Mouse (Mus musculus): ENCODE data around the gene Rab11fip5.

Rab11fip5 gene

DNA sequence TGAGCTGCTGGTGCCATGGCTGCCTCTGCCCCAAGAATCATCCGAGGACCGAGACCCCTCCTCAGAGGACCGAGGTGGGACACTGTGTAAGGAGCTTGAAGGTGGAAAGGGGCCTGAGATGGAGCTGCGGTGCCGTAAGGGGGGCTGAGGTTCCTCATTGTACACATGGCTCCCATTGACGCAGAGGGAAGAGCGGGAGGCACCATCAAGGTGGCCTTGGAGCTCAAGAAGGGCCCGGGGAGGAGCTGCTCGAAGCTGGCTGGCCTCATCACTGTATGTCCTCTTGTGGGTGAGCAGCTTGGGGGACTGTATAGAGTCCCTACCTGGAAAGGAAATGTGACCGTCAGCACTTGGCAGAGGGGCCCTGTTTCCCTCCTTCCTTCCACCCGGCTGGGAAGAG, 26.3 kb downstream of the Rab11fip5 start:
- WGBS: 91% methylated on average over 11 of the region's 11 CpGs

DNA sequence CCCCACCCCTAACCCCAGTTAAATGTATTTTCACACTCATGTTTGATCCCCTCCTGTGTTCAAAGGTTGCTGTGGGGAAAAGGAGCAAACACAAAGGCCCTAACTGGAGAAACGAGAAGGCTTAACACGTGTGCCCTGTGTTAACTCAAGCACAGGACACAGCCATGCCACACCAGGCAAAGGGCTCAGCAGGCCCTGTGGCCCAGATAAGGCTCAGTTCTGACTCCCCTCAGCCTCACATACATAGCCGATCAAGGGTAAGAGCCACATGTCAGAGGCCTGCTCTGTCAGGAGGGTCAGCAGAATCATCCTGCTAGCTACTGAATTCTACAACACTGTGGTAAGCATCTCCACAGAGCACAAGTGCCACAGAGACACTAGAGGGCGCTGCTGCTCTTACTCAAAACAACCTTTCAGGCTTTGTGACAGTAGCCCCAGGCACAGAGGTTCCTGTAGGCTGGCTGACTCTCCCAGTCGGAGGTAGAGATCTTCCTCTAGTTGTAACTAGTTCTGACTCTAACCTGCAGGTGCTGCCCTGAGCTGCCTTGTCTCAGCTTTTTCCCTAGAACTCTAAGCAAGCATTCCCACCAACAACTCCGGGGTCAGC, 28.3 kb downstream of the Rab11fip5 start:
- WGBS: 49% methylated on average over 6 of the region's 6 CpGs

DNA sequence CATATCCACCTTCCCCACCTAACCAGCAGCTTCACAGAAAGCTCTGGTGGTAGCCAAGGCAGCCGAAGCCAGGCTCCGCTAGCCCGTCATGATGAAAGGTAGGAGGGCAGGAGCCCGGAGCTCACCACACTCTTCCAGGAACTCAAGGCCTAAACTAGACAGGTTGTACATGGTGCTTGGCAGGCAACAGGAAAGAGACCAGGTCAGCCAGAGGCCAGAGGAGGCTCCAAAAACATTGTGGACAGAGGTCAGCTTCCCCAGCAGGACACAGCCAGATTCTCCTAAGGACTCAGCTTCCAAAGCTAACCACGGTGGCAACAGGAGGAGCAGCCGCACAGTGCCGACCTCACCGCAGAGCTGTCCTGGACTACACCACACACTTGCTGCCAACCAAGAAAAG, 31.4 kb downstream of the Rab11fip5 start:
- WGBS: 87% methylated on average over 8 of the region's 8 CpGs

DNA sequence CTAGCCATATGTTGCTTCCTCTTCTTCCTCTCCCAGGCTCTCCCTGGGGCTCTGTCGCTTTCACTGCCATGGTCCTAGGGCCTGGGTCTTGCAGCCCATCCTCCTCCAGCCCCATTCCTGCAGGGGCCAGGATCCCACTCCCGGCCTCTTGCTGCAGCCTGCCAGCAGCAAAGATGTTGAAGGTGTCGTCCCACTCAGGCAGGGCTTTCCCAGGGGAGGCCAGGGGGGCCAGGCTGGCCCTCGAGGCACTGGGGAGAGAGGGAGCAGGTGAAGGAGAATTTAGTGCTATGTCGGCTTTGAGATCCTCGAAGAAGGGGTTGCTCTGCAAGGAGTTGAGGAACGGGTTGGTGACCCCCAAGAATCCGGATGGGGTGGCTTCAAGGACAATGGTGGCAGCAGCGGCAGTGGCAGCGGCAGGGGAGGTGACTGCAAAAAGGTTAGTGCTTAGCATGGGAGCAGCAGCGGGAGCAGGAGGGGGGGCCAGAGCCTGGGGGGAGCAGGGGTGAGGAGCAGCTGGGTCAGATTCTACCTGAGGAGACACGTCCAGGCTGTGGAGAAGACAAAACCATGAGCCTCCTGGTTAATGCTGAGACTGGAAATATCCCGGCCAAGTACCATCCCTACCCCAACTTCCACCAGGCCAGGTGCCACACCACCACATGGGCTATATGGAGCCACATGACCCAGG, 32.5 kb downstream of the Rab11fip5 start:
- 85% methylated on average over 13 of the region's 13 CpGs for WGBS

DNA sequence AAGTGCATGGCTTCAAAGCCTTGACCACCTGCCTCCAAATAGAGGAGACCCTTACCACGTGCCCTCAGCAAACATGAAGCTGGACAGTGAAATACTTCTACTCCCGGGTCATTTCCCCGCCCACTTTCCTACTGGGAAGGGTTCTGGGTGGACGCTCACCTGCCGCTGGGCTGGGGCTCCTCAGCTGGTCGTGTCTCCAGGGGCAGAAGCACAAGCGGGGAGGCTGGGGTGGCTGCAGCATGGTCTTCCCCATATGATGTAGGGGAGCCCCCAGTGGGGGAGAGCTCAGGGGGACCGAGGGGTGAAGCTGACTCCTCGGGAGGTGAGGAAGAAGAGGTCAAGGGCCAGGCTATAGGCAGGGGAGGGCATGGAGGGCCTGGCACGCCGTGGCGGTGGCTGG, 34.2 kb downstream of the Rab11fip5 start:
- 80% methylated on average over 12 of the region's 12 CpGs for WGBS

DNA sequence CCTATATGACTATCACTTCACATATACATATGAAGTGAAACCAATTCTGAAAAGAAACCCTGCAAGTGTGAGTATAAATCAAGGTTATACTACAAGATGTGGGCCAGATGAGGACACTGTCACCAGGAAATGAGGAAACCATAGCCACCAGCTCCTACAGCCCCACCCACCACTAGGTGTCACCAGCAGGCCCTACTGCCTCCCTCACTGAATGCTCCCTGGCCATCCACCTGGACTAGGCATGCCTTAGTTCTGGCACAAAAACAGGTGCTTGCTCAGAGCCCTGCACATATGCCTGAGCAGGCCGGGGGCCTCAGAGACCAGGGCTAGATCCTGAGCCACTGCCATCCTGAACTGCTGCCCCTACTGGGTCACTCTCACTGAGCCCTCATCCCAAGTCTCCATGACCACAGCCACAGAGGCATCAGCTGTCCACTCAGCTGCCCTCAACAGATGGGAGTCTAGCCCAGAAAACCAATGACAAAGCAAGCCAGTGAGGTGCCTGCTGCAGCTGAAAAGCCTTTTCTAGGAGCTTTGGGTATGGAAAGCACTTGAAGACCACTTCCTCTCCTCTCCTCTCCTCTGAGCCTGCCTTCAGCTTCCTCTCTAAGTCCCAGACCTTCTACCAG, 35.0 kb downstream of the Rab11fip5 start:
- WGBS: 65% methylated on average over 1 of the region's 1 CpGs

DNA sequence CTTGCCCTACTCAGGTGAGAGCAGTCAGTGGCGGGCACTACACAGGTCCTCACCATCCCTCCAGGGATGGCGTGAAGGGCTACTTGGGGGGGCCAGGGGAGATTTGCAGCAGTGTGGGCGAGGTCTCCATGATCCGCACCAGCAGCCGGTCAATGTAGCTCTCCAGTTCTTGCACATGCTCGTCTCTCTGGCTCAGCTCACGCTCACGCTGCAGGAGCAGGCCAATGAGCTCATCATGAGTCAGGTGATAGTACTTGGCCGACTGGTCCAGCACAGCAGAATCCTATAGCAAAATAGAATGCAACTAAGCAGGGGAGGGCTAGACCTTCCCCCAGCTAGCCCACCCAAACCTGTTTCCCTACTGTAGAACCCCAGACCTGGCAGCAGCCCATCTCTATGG, 37.5 kb downstream of the Rab11fip5 start:
- WGBS: 64% methylated on average over 9 of the region's 9 CpGs

DNA sequence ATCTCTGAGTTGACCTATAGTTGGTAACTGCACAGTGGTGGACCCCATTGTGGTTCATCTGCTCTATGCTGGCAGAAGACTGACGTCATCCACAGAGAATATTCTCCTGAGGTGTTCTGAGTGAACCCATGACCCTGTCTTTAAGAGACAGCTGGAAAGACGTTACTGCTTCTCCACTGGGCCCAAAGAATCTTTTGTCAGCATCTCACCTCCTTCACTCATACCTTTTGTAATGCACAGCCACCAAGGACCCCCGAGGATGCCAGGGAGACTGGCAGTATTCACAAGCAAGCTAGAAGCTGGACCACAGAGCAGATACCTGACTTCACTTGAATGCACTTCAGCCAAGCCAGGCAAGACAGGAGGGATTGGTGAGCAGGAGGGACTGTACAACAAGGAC, 39.1 kb downstream of the Rab11fip5 start:
- WGBS: 70% methylated on average over 3 of the region's 3 CpGs

DNA sequence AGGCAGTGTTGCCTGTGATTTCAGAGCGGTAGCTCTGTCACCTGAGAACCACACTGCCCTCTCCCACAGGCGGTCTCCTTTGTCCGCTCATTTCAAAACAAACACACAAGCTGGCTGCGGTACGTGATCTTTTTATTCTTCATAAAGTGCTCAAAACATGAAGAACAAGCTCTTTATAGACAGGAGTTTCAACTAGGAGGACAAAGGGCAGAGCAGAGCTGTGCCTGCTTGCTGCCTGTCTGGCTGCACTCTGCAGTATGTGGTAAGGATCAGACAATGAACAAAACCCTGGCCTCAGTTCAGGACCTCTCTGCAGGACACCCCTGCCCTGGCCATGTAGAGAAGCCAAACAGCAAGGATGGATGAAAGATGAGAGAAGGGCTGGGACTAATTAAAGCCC, 39.6 kb downstream of the Rab11fip5 start:
- 51% methylated on average over 5 of the region's 5 CpGs for WGBS

DNA sequence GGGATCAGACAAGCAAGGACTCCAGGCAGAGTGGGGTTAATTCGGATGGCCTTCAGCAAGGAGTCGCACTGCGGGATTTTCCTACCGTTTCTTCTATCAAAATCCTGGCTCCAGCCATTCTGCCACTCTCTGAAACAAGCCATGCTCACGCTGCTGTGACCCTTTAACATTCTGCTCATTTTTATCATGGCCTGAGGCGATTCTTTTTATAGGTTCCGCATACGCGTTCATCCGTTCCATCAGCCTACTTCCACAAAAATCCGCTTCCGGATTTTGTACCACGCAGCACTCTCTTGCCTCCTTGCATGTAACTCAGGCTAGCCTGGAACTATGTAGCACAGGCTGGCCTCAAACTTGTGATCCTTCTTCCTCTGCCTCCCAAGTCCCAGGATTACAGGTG, 40.7 kb downstream of the Rab11fip5 start:
- 1% methylated on average over 13 of the region's 13 CpGs for WGBS

DNA sequence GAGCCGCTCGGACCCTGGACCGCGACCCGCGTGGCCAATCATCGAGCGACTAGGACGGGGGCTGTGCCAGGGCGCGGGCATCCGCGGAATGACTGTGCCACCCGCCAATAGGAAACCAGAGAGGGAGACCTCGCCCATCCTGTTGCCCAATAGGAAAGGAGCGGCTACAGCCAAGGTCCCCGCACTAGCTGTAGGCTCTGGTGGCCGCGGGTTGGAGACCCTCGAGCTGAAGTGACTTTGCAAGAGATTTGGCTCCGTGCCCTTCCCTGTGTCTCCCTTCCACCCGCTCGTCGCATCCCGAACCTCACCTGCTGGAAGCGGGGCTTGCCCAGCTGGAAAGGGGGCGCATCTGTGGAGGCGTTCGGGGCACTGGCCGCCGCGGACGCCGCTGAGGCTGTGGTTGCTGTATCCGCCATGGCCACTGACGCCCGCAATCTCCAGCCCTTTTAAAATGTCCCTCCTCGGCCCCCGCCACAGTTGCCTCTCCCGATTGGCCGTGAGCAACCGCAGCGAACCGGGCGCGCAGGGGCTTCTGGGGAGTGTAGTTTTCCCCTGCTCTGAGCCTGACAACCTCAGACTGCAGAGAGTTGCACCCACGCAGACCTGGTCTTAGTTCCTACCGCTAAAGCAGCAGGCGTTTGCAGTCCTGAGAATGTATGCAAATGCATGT, 41.3 kb downstream of the Rab11fip5 start, which contains the start of gene Sfxn5:
Sfxn5 (minus strand) TSS at position 423 of the 670 bp plus-strand sequence.
- under 1% methylated on average over 49 of the region's 49 CpGs for WGBS

DNA sequence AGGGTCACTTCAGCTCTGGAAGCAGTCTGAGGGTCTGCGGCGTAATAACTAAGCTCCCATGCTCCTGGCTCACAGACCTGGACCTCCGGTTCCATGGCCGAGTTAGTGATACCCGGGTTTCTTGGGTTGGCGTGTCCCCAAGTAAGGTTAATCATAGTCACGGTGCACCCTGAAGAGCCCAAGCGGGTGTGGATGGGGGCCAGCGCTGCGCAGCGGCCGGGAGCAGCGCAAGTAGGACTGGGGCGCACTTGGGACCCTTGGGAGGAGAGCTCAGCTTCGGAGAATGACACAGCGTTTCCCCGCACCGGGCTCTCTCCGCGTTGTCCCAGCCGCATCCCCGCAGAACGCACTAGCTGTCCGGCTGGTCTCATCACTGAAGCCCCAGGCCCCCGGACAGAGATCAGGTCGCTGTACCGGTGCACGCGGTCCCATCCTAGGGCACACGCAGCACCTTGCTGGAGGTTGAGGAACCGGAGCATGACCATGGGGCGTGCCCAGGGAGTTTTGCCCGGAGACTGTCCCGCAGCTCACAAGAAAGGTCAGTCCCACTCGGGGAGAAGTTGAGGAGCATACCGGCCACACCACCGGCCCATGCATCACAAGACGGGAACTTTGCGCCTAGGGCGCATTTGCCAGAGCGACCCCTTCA, 42.0 kb downstream of the Rab11fip5 start:
- under 1% methylated on average over 41 of the region's 41 CpGs for WGBS

DNA sequence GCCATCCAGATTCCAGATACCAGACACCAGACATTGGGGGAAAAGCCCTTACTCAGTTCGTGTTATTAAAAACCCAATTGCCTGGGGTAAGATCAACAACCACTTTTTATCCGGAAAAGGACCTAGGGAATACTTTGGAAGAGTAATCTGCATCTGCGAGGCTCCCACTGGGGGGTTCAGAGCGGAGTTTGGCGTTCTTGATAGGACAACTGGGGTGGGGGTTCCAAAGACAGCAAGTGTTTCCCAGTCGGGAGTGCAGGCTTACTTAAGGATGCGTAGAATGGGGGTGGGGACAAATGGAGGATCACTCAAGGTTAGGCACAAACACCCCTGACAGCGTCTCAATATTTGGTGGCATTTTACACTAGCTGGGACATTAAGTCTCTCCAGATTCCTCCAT, 42.7 kb downstream of the Rab11fip5 start:
- 16% methylated on average over 8 of the region's 8 CpGs for WGBS

DNA sequence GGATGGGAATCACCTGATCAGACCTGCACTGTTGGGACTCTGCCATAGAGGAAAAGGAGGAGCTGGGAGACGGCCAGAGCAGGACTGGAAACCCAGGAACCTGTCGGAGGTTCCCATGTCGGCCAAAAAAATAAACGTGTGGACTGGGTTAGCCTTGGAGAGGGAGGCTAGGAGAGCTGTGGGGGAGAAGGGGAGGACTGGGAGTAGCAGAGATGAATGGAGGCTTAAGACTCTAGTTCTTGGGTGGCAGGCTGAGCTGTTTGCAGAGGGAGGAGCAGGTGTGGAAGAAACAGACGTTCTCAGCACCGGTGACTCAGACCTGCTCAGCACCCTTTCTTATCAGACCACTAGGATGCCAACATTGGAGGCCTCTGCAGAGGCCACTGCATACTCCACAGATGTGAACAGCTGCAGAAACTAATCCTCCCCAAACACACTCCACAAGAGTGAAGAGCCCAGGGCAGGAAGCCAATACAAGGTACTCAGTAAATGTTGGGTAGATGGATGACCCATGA, 43.2 kb downstream of the Rab11fip5 start:
- 16% methylated on average over 6 of the region's 6 CpGs for WGBS

DNA sequence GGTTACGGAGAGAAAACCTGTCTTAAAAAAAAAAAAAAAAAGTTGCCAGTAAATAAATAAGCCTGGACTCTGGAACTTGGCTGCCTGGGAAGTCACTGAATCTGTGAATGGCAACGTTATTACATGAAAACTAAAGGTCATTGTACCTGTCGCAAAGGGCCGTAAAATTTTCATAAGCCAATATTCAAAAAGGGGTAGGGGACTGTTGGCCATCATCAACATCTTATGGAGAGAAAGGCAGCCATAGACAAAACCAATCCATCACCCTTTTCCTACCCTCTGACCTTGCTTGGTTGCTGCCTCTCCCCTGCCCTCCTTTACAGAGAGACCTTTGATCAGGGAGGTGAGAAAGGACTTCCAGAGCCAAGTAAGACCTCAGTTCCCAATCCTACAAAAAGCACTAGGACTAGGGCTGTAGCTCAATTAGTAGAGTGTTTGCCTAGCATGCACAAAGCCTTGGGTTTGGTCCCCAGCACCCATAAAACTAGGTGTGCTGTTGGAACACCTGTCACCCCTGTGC, 44.7 kb downstream of the Rab11fip5 start:
- 91% methylated on average over 4 of the region's 4 CpGs for WGBS

DNA sequence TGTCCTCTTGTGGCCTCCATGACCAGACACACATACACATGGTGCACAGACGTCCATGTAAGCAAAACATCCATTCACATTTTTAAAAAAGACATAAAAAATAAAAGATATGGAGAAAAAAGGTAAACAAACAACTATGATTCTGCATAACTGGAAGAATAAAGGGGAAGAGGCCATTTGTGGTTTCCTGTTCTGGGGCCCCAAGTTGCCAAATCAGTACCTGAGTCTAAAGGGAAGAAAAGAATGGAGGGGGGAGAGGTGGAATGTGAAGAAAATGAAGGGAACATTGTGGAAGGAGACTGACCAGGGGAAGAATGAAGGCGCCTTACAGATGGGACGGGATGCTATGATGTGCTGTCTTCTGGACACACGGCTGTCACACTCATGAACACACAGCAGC, 47.9 kb downstream of the Rab11fip5 start:
- WGBS: 91% methylated on average over 4 of the region's 4 CpGs

DNA sequence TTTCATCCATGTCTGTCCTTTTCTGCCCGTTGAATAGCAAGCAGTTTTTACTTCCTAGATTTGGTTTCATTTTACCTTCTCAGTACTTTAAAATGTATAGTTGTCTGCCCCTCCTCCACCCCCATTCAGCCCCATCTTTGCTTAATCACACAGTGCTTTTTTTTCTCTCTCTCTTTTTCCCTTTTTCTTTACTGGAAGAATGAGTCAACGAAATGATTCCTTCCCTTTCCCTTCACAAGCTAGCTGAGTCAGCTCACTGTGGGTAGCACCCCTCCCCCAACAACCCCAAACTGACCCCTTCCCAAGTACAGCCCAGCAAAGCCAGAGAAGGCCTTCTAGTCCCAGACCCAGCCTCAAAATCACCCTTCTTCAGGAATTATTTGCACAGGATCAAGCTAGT, 49.3 kb downstream of the Rab11fip5 start:
- WGBS: 23% methylated on average over 2 of the region's 2 CpGs

DNA sequence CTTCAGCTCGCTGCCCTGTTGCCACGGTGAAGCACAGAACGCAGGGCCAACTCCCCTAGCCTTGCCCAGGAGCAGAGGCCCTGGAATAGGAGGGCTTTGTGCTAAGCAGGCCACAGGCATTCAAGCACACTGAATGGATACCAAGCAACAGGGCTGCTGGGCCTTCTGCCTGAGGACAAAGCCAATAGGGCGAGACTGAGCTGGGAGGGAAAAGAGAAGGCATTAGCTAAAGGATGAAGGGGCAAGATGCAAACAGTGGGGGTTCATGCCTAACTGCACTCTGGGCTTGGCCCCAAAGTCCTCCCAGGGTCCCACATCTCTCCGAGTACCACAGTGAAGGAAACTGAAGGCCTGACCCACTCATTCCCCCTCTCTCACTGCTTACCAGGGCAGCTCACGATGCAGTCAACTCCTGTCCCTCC, 54.0 kb downstream of the Rab11fip5 start:
- 59% methylated on average over 6 of the region's 6 CpGs for WGBS

DNA sequence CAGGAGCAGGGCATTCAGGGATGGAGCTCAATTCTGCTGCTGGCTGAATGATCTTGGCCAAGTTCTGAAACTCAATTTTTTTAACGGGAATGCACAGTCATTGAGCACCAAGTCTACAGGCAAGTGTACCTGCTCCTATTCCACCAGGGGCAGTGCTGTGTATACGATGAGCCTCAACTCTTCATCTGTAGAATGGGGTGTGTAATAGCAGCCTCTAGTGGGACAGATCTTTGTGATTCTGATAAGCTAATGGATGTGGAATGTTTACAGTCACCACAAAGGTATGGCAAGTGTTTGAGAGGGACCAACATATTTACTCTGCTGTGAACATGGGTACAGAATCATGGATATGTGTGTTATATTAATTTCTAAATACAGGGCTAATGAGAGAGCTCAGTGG, 58.2 kb downstream of the Rab11fip5 start:
- WGBS: 74% methylated on average over 2 of the region's 2 CpGs

DNA sequence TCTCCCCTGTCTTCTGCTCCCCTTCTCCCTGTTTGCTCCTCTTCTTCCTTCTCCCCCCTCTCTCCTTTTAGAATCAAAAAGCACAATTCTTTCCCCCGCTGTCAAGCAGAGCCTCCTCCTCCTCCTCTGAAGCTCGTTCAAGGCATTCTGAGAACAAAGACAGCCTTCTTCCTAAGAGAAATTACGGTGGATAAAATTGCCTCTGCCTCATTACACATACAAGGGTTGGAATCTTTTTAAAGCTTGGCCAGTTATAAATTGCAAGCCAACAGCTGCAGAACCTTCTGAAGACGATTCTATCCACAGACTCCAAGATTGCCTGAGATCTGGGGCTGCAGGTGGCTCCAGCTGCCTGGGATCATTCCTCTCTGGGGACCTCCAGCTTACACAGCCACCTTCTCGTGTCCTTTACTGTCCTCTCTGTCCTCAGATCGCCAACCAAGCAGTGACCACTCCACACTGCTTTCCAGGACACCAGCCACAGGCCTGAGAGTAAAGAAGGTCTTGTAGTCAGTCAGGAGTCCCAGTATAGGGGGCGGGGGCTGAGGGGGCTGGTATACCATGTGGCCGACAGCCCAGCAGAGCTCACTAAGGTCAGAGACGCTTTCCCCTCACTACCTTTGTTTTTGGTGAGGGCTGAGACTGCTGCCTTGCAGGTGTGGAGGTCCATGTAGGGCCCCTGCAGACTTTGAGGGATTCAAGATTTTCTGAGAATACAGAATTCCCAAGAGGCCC, 60.2 kb downstream of the Rab11fip5 start:
- WGBS: 37% methylated on average over 9 of the region's 9 CpGs

DNA sequence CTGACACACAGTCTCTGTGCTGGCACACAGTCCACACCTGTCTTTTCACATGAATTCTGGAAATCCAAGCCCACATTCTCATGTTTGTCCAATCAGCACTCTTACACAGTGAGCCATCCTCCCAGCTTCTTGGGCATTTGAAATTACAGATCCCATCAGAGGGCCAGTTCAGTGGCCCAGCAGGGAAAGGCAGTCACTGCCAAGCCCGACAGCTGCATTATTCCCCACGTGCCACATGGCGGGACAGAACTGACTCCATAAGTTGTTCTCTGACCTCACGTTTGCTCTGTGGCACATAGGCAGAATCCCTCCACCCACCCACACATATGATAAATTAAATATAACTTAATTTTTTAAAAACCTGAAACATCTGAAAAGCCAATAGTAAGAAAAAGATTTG, 66.5 kb downstream of the Rab11fip5 start:
- 67% methylated on average over 4 of the region's 4 CpGs for WGBS

All from cerebral cortex, adult 2 months (tissue).